Mouse (Mus musculus) stomach, embryonic 14.5 days (tissue): ENCODE results near the gene Dvl2. TPM values are rescaled to one million over a fixed set of nuclear protein-coding genes. Genes with fewer than 3 reads are reported as not detected.
A peak's percentile ranks its signal among the peaks of the same experiment; 100 is the strongest.

ENCODE experiments used
- ATAC-seq: fragments of 200-750 bp; cut with Nextera tagmentation; 2 replicates; pipeline ENCODE4 v1.8.0; 2017; ENCODE audit warnings: low read depth, moderate TSS enrichment; ENCODE audit not compliant: insufficient number of reproducible peaks, insufficient read depth, low FRiP score
- H3K27ac ChIP-seq: fragments of 300-500 bp; sonication (generic); 2 replicates; pipeline ENCODE4 v1.5.1; 2014; ENCODE audit warnings: mild to moderate bottlenecking, low read length, moderate library complexity, mixed read lengths
- H3K27me3 ChIP-seq: fragments of 300-500 bp; sonication (generic); 2 replicates; pipeline ENCODE4 v1.6.1; 2014; ENCODE audit warnings: low read length, control low read depth, mixed read lengths; ENCODE audit not compliant: control insufficient read depth, insufficient read depth
- H3K36me3 ChIP-seq: fragments of 300-500 bp; sonication (generic); 2 replicates; pipeline ENCODE4 v1.6.1; 2014; ENCODE audit warnings: mild to moderate bottlenecking, control low read depth, low read length, moderate library complexity, mixed read lengths; ENCODE audit not compliant: control insufficient read depth, insufficient read depth
- H3K4me1 ChIP-seq: fragments of 300-500 bp; sonication (generic); 2 replicates; pipeline ENCODE4 v1.6.1; 2014; ENCODE audit warnings: low read length, control low read depth, mixed read lengths; ENCODE audit not compliant: control insufficient read depth, insufficient read depth
- H3K4me2 ChIP-seq: fragments of 300-500 bp; sonication (generic); replicated peaks from 2 replicates; pipeline ENCODE4 v1.6.1; 2014; ENCODE audit warnings: low read depth, low read length, control low read depth
- H3K4me3 ChIP-seq: fragments of 300-500 bp; sonication (generic); 2 replicates; pipeline ENCODE4 v1.5.1; 2014; ENCODE audit warnings: low read depth, low read length, control low read depth
- H3K9ac ChIP-seq: fragments of 300-500 bp; sonication (generic); replicated peaks from 2 replicates; pipeline ENCODE4 v1.6.1; 2014; ENCODE audit warnings: low read depth, mild to moderate bottlenecking, control low read depth, low read length, moderate library complexity, mixed read lengths
- H3K9me3 ChIP-seq: fragments of 300-500 bp; sonication (generic); 2 replicates; pipeline ENCODE4 v1.6.1; 2016; ENCODE audit warnings: low read depth, low read length, control low read depth; ENCODE audit not compliant: control insufficient read depth
- WGBS: fragments of 180-500 bp; shearing (Covaris S2); extraction: QIAGEN DNeasy Blood & Tissue Kit; methylation state at CpG from one replicate; pipeline ENCODE4 v1.1.7; 2014; 5-methylcytosine and 5-hydroxymethylcytosine counted together
- polyA plus RNA-seq: library from polyadenylated mRNA; unstranded; fragments of >200 nt; fragmentation: Nextera tagmentation; extraction: Ambion mirVana; gene quantifications from 2 replicates; pipeline ENCODE4 v1.2.1, GENCODE M21; 2014

Dvl2 gene
- polyA plus RNA-seq, 1 experiment from 2014 or later: 29.0 TPM

- H3K9ac ChIP-seq: no peak overlapping the region
- H3K27ac ChIP-seq: peak overlapping the region; percentile 58
- peak overlapping the region; percentile 62 for H3K4me3 ChIP-seq
- WGBS: 2% methylated on average over 40 of the region's 40 CpGs
- H3K4me2 ChIP-seq: peak overlapping the region; percentile 86
- H3K4me1 ChIP-seq: peaks cover 46% of the 10 kb centered on the region
- no peaks in the 10 kb centered on the region for H3K36me3 ChIP-seq
- H3K27me3 ChIP-seq: no peaks in the 10 kb centered on the region
- ATAC-seq: peak; percentile 76
- H3K9me3 ChIP-seq: no peaks in the 10 kb centered on the region
These were observed 21.1 kb downstream of the Dvl2 start for GRCm38 (mm10) chr11:70021264-70022132.

- Histone ChIP-seq H3K4me3 (peak overlapping the region; percentile 30), H3K9me3 (no peaks in the 10 kb centered on the region), H3K4me1 (peaks cover 56% of the 10 kb centered on the region), H3K9ac (peak overlapping the region; percentile 28; the same call in 1 of the 2 replicates), H3K27ac (peak overlapping the region; percentile 44; the same call in 1 of the 2 replicates), H3K36me3 (no peaks in the 10 kb centered on the region), H3K27me3 (no peaks in the 10 kb centered on the region), H3K4me2 (peak overlapping the region; percentile 57)
- ATAC-seq: no peak
- WGBS: 5% methylated on average over 17 of the region's 29 CpGs
These were observed 23.2 kb downstream of the Dvl2 start for GRCm38 (mm10) chr11:70023481-70024150.

GRCm38 (mm10) chr11:70024151-70024514 lies 23.7 kb downstream of the Dvl2 start:
- peak overlapping the region; percentile 57 for H3K4me2 ChIP-seq
- 20% methylated on average over 6 of the region's 6 CpGs for whole genome bisulfite sequencing
- H3K4me3 ChIP-seq: peak overlapping the region; percentile 30
- no peaks in the 10 kb centered on the region for H3K9me3 ChIP-seq
- H3K27me3 ChIP-seq: no peaks in the 10 kb centered on the region
- no peaks in the 10 kb centered on the region for H3K36me3 ChIP-seq
- H3K9ac ChIP-seq: peak overlapping the region; percentile 28; the same call in 1 of the 2 replicates
- ATAC-seq: no peak
- H3K27ac ChIP-seq: no peak overlapping the region
- peaks cover 60% of the 10 kb centered on the region for H3K4me1 ChIP-seq

DNA sequence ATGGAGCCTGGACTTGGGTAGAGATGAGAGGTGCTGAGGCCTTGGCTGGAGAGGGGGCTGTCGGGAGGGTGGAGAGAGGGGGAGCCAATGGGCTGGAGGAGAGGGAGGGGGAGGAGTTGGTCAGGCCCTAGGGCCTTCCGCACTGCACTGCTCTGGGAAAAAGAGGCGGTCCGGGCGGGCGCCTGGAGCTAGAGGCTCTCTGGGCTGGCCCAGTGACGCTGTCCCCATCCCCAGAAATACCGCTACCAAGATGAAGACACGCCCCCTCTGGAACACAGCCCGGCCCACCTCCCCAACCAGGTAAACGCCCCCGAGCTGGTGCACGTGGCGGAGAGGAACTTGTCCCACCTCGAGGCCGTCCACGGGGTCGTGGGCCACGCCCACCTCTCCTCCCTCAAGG lies 26.3 kb downstream of the Dvl2 start:
- Histone ChIP-seq H3K4me2 (peak overlapping the region; percentile 57), H3K36me3 (peaks cover 10% of the 10 kb centered on the region), H3K4me3 (peak overlapping the region; percentile 33), H3K9me3 (no peaks in the 10 kb centered on the region), H3K27me3 (no peaks in the 10 kb centered on the region), H3K27ac (peak overlapping the region; percentile 85; the same call in 1 of the 2 replicates), H3K9ac (peak overlapping the region; percentile 28; the same call in 1 of the 2 replicates), H3K4me1 (peaks cover 52% of the 10 kb centered on the region)
- ATAC-seq: peak; percentile 66
- 4% methylated on average over 19 of the region's 19 CpGs for WGBS

GRCm38 (mm10) chr11:70027397-70027796 lies 27.0 kb downstream of the Dvl2 start:
- Histone ChIP-seq H3K4me2 (peak overlapping the region; percentile 57), H3K9me3 (no peaks in the 10 kb centered on the region), H3K36me3 (peaks cover 12% of the 10 kb centered on the region), H3K4me3 (peak overlapping the region; percentile 33), H3K9ac (no peak overlapping the region), H3K27ac (peak overlapping the region; percentile 85; the same call in 1 of the 2 replicates), H3K4me1 (peaks cover 52% of the 10 kb centered on the region), H3K27me3 (no peaks in the 10 kb centered on the region)
- no peak for ATAC-seq
- WGBS: 46% methylated on average over 9 of the region's 9 CpGs

- Histone ChIP-seq H3K27ac (peak overlapping the region; percentile 85), H3K4me2 (peak overlapping the region; percentile 45), H3K36me3 (peaks cover 12% of the 10 kb centered on the region), H3K27me3 (no peaks in the 10 kb centered on the region), H3K4me3 (peak overlapping the region; percentile 23), H3K9me3 (no peaks in the 10 kb centered on the region), H3K9ac (no peak overlapping the region; the same call in 1 of the 2 replicates), H3K4me1 (peaks cover 47% of the 10 kb centered on the region)
- WGBS: 21% methylated on average over 12 of the region's 12 CpGs
- no peak for ATAC-seq
These were observed 28.2 kb downstream of the Dvl2 start for GRCm38 (mm10) chr11:70028401-70029129.

DNA sequence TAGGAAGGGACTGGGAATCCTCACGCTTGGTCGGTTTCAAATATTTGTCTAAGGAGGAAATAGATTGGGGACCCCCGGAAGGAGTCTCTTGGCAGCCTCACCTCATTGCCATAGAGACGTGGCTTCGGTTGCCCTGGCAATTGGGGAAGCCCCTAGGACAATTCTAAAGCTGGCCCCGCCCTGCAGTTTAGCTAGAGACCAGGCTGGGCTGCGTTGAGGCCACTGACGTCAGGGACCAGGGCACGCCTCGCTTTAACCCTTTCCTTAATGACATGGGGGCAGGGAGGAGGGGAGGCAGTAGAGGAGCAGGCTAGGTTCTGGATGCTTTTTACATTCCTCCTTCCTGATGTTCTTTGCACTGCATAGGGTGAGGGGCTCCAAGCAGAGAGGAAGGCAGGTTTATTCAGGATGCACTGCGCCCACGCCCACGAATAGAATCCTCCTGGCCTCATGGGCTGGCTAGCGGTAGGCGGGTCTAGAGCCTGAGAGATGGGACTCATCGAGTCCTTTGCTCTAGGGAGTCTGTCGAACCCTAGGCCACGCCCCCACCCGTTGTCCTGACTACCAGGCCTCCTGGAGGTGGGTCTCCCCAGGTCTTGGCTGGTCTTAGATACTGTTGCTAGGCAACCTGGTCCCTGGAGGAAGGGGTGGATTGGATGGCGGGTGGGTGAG lies 28.9 kb downstream of the Dvl2 start:
- 2% methylated on average over 20 of the region's 20 CpGs for WGBS
- no peaks in the 10 kb centered on the region for H3K9me3 ChIP-seq
- H3K27me3 ChIP-seq: no peaks in the 10 kb centered on the region
- H3K4me1 ChIP-seq: peaks cover 46% of the 10 kb centered on the region
- peak overlapping the region; percentile 23 for H3K4me3 ChIP-seq
- H3K9ac ChIP-seq: no peak overlapping the region
- peak overlapping the region; percentile 45 for H3K4me2 ChIP-seq
- H3K36me3 ChIP-seq: peaks cover 12% of the 10 kb centered on the region
- peak overlapping the region; percentile 85 for H3K27ac ChIP-seq
- ATAC-seq: peak; percentile 84
